Mouse (Mus musculus) forebrain, embryonic 16.5 days (tissue): ENCODE data around the gene Zfp638. TPM values are rescaled to one million over a fixed set of nuclear protein-coding genes. Genes with fewer than 3 reads are reported as not detected.

Experiments used
- ATAC-seq: fragments of 200-750 bp; cut with Nextera tagmentation; 2 replicates; pipeline ENCODE4 v1.8.0; 2017; ENCODE audit warnings: mild to moderate bottlenecking, moderate library complexity
- H3K27ac ChIP-seq: fragments of 300-500 bp; sonication (generic); 2 replicates; pipeline ENCODE4 v1.5.1; 2014; ENCODE audit warnings: low read length, control low read depth
- H3K27me3 ChIP-seq: fragments of 300-500 bp; sonication (generic); replicated peaks from 2 replicates; pipeline ENCODE4 v1.6.1; 2014; ENCODE audit warnings: low read length; ENCODE audit not compliant: control insufficient read depth, insufficient read depth
- H3K36me3 ChIP-seq: fragments of 300-500 bp; sonication (generic); 2 replicates; pipeline ENCODE4 v1.6.1; 2014; ENCODE audit not compliant: control insufficient read depth, insufficient read depth
- H3K4me1 ChIP-seq: fragments of 300-500 bp; sonication (generic); replicated peaks from 2 replicates; pipeline ENCODE4 v1.6.1; 2014; ENCODE audit warnings: low read length; ENCODE audit not compliant: control insufficient read depth, insufficient read depth
- H3K4me2 ChIP-seq: fragments of 300-500 bp; sonication (generic); 2 replicates; pipeline ENCODE4 v1.6.1; 2014; ENCODE audit warnings: mild to moderate bottlenecking, low read length, control low read depth
- H3K4me3 ChIP-seq: fragments of 300-500 bp; sonication (generic); replicated peaks from 2 replicates; pipeline ENCODE4 v1.5.1; 2014; ENCODE audit warnings: mild to moderate bottlenecking, low read length, control low read depth
- H3K9ac ChIP-seq: fragments of 300-500 bp; sonication (generic); replicated peaks from 2 replicates; pipeline ENCODE4 v1.6.1; 2014; ENCODE audit warnings: low read depth, low read length, control low read depth
- H3K9me3 ChIP-seq: fragments of 300-500 bp; sonication (generic); 2 replicates; pipeline ENCODE4 v1.6.1; 2016; ENCODE audit warnings: low read length; ENCODE audit not compliant: control insufficient read depth
- WGBS: fragments of 180-500 bp; shearing (Covaris S2); extraction: QIAGEN DNeasy Blood & Tissue Kit; methylation state at CpG from one replicate; pipeline ENCODE4 v1.1.7; 2014; 5-methylcytosine and 5-hydroxymethylcytosine counted together
- polyA plus RNA-seq: library from polyadenylated mRNA; unstranded; fragments of >200 nt; fragmentation: Nextera tagmentation; extraction: Ambion mirVana; gene quantifications from 2 replicates; pipeline ENCODE4 v1.2.1, GENCODE M21; 2015

The Zfp638 gene
- polyA plus RNA-seq, 1 experiment from 2014 or later, result 90.8 TPM

DNA sequence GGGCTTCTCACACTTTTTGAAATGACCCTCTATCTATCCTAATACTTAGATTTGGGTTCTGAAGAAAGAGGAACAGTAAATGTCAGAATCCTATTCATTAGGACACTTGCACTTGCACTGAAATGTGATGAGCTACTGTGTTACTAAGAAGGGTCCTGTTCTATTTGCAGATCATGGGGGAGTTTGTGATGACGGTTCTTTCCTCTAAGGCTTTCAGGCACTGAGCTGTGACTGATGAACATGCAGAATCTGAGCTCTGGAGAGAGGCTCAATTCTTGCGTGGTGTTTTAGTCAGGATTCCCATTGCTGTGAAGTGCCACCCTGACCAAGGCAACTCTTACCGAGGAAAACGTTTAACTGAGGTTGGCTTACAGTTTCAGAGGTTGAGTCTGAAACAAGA, 32.2 kb downstream of the Zfp638 start:
- Histone ChIP-seq H3K4me2 (no peak overlapping the region), H3K27ac (no peak overlapping the region), H3K9ac (no peak overlapping the region), H3K4me3 (no peak overlapping the region), H3K36me3 (no peaks in the 10 kb centered on the region), H3K27me3 (no peaks in the 10 kb centered on the region), H3K9me3 (no peaks in the 10 kb centered on the region), H3K4me1 (no peaks in the 10 kb centered on the region)
- 75% methylated on average over 4 of the region's 4 CpGs for WGBS
- ATAC-seq, result no peak

DNA sequence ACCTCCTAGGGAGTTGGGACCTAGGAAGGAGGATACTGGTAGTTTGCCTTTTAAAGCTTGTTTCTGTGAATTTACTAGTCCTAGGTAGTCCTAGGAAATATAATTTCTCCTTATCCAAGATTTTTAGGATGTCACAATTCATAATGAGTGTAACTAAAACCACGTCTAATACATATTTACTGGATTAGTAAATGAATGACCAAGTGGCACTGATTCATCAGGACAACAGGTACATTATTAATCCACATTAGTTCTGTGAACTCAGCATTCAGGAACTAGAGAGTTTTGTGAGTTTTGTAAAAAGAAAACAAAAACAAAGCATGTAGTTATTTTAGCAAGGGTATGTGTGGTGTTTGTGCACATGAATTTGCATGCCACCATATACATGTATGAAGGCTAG, 38.4 kb downstream of the Zfp638 start:
- Histone ChIP-seq H3K4me2 (no peak overlapping the region), H3K9me3 (no peaks in the 10 kb centered on the region), H3K4me1 (no peaks in the 10 kb centered on the region), H3K9ac (no peak overlapping the region), H3K27me3 (no peaks in the 10 kb centered on the region), H3K27ac (no peak overlapping the region), H3K36me3 (no peaks in the 10 kb centered on the region), H3K4me3 (no peak overlapping the region)
- WGBS, result 72% methylated on average over 1 of the region's 1 CpGs
- no peak for ATAC-seq

DNA sequence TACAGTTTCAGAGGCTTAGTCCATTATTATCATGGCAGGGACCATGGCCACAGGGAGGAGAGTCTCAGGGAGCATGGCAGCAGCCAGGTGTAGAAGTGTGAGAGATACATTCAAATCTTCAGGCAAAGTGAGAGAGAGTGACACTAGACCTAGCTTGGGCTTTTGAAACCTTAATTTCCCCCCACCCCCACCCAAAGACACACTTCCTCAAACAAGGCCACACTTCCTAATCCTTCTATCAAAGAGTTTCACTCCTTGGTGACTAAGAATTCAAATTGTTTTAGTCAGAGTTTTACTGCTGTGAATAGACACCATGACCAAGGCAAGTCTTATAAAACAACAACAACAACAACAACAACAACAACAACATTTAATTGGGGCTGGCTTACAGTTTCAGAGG, 39.8 kb downstream of the Zfp638 start:
- Histone ChIP-seq H3K4me1 (no peaks in the 10 kb centered on the region), H3K4me3 (no peak overlapping the region)
- ATAC-seq, result no peak

DNA sequence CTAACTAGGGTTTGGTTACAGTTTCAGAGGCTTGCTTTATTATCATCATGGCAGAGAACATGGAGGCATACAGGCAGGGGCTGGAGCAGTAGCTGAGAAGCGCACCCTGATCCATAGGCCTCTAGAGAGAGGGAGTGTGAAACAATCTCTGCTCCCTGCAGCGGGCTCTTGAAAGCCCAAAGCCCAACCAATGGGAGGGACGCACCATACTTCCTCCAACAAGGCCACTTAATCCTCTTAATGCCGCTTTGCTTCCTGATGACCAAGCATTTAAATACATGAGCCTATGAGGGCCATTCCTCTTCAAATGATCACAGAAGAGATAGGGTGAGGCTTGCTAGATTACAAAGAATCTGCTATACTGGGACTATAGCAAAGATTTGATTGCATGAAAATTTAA, 41.5 kb downstream of the Zfp638 start:
- Histone ChIP-seq H3K9ac (no peak overlapping the region), H3K4me1 (no peaks in the 10 kb centered on the region), H3K27ac (no peak overlapping the region), H3K9me3 (no peaks in the 10 kb centered on the region), H3K4me2 (no peak overlapping the region), H3K27me3 (no peaks in the 10 kb centered on the region), H3K4me3 (no peak overlapping the region), H3K36me3 (no peaks in the 10 kb centered on the region)
- ATAC-seq, result no peak
- 9% methylated on average over 4 of the region's 4 CpGs for WGBS

More for the DNA sequence above, 39.8 kb downstream of the Zfp638 start:
- H3K27me3 ChIP-seq, result no peaks in the 10 kb centered on the region
- no peaks in the 10 kb centered on the region for H3K9me3 ChIP-seq
- no peak overlapping the region for H3K9ac ChIP-seq
- H3K36me3 ChIP-seq, result no peaks in the 10 kb centered on the region
- H3K27ac ChIP-seq, result no peak overlapping the region
- no peak overlapping the region for H3K4me2 ChIP-seq

GRCm38 (mm10) chr6:83913710-83914109, 46.8 kb downstream of the Zfp638 start:
- Histone ChIP-seq H3K27me3 (no peaks in the 10 kb centered on the region), H3K4me1 (peaks cover 2% of the 10 kb centered on the region; the same call in 1 of the 2 replicates), H3K9ac (no peak overlapping the region), H3K4me2 (peak overlapping the region; percentile 10), H3K4me3 (no peak overlapping the region), H3K9me3 (no peaks in the 10 kb centered on the region), H3K36me3 (no peaks in the 10 kb centered on the region), H3K27ac (no peak overlapping the region)
- ATAC-seq, result no peak
- 34% methylated on average over 4 of the region's 4 CpGs for WGBS

- Histone ChIP-seq H3K4me3 (peak overlapping the region; percentile 99), H3K27me3 (no peaks in the 10 kb centered on the region), H3K4me2 (peak overlapping the region; percentile 60), H3K36me3 (no peaks in the 10 kb centered on the region), H3K27ac (peak overlapping the region; percentile 97), H3K9me3 (no peaks in the 10 kb centered on the region), H3K9ac (peak overlapping the region; percentile 99), H3K4me1 (peaks cover 2% of the 10 kb centered on the region; the same call in 1 of the 2 replicates)
- peak; percentile 97 for ATAC-seq
- WGBS, result under 1% methylated on average over 49 of the region's 50 CpGs
These were observed 47.3 kb downstream of the Zfp638 start for GRCm38 (mm10) chr6:83914183-83914719.

DNA sequence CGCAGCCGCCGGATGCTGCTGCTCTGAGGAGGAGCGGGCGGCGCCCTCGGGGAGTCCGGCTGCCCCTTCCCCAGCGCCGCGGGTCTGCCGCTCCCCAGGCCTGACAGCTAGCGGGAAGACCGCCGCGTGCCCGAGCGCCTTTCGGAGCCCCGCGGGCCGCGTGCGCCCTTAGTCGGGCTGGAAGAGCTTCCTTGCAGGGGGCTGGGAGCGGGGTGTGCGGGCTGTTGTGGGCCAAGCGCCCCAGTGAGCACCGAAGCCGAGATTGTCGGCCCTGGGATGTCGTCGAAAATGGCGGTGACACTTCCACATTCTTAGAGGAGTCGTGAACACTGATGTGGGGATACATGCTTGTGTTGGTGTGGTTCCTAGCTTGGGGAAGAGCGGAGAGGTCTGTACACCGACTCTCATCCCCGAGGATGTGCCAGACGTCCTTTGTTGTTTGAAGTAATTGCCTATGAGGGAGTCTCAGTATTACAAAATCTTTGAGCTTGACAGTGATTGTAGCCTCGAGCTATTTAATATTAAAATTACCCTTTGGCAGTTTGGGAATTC, 47.9 kb downstream of the Zfp638 start:
- H3K4me2 ChIP-seq, result peak overlapping the region; percentile 60
- WGBS, result under 1% methylated on average over 40 of the region's 40 CpGs
- no peaks in the 10 kb centered on the region for H3K9me3 ChIP-seq
- H3K36me3 ChIP-seq, result no peaks in the 10 kb centered on the region
- ATAC-seq, result peak; percentile 76
- H3K27ac ChIP-seq, result peak overlapping the region; percentile 97
- peak overlapping the region; percentile 99 for H3K4me3 ChIP-seq
- H3K4me1 ChIP-seq, result peaks cover 2% of the 10 kb centered on the region; the same call in 1 of the 2 replicates
- H3K9ac ChIP-seq, result peak overlapping the region; percentile 99
- no peaks in the 10 kb centered on the region for H3K27me3 ChIP-seq

GRCm38 (mm10) chr6:83927418-83927817, 60.5 kb downstream of the Zfp638 start:
- Histone ChIP-seq H3K27me3 (no peaks in the 10 kb centered on the region), H3K36me3 (peaks cover 9% of the 10 kb centered on the region), H3K27ac (no peak overlapping the region), H3K9me3 (no peaks in the 10 kb centered on the region), H3K4me2 (no peak overlapping the region), H3K9ac (no peak overlapping the region), H3K4me1 (peaks cover 7% of the 10 kb centered on the region; the same call in 1 of the 2 replicates), H3K4me3 (no peak overlapping the region)
- no peak for ATAC-seq
- 75% methylated on average over 1 of the region's 1 CpGs for WGBS

- no peak overlapping the region for H3K4me3 ChIP-seq
- no peak overlapping the region for H3K9ac ChIP-seq
- no peaks in the 10 kb centered on the region for H3K27me3 ChIP-seq
- ATAC-seq, result no peak
- peaks cover 9% of the 10 kb centered on the region for H3K36me3 ChIP-seq
- peaks cover 7% of the 10 kb centered on the region; the same call in 1 of the 2 replicates for H3K4me1 ChIP-seq
- no peaks in the 10 kb centered on the region for H3K9me3 ChIP-seq
- no peak overlapping the region for H3K4me2 ChIP-seq
- 81% methylated on average over 2 of the region's 2 CpGs for WGBS
- no peak overlapping the region for H3K27ac ChIP-seq
These were observed 61.3 kb downstream of the Zfp638 start for GRCm38 (mm10) chr6:83928225-83928624.
